Mouse (Mus musculus) embryonic facial prominence, embryonic 11.5 days (tissue): ENCODE results near the gene Col6a5. TPM values are rescaled to one million over a fixed set of nuclear protein-coding genes. Genes with fewer than 3 reads are reported as not detected.

ENCODE experiments used
- ATAC-seq: fragments of 200-750 bp; cut with Nextera tagmentation; replicated peaks from 2 replicates; pipeline ENCODE4 v1.8.0; 2017; ENCODE audit warnings: low read depth; ENCODE audit not compliant: insufficient number of reproducible peaks, low FRiP score, low TSS enrichment
- DNase-seq: peaks from one replicate; pipeline ENCODE4 v3.0.0-alpha.2; 2015; ENCODE audit warnings: low spot score
- H3K27ac ChIP-seq: fragments of 300-500 bp; sonication (generic); replicated peaks from 2 replicates; pipeline ENCODE4 v1.5.1; 2014; ENCODE audit warnings: mild to moderate bottlenecking, low read depth, low read length, control low read depth
- H3K27me3 ChIP-seq: fragments of 300-500 bp; sonication (generic); 2 replicates; pipeline ENCODE4 v1.6.1; 2014; ENCODE audit warnings: mild to moderate bottlenecking, low read length, moderate library complexity, mixed read lengths; ENCODE audit not compliant: control insufficient read depth, insufficient read depth
- H3K36me3 ChIP-seq: fragments of 300-500 bp; sonication (generic); replicated peaks from 2 replicates; pipeline ENCODE4 v1.6.1; 2014; ENCODE audit warnings: low read depth, mild to moderate bottlenecking, low read length, moderate library complexity, mixed read lengths; ENCODE audit not compliant: control insufficient read depth, insufficient read depth
- H3K4me1 ChIP-seq: fragments of 300-500 bp; sonication (generic); 2 replicates; pipeline ENCODE4 v1.6.1; 2014; ENCODE audit warnings: low read length, mixed read lengths; ENCODE audit not compliant: control insufficient read depth, insufficient read depth
- H3K4me2 ChIP-seq: fragments of 300-500 bp; sonication (generic); 2 replicates; pipeline ENCODE4 v1.6.1; 2014; ENCODE audit warnings: low read depth, mild to moderate bottlenecking, control low read depth, low read length, moderate library complexity
- H3K4me3 ChIP-seq: fragments of 300-500 bp; sonication (generic); 2 replicates; pipeline ENCODE4 v1.5.1; 2014; ENCODE audit warnings: low read depth, low read length, control low read depth
- H3K9ac ChIP-seq: fragments of 300-500 bp; sonication (generic); replicated peaks from 2 replicates; pipeline ENCODE4 v1.6.1; 2014; ENCODE audit warnings: mild to moderate bottlenecking, control low read depth, low read length
- H3K9me3 ChIP-seq: fragments of 300-500 bp; sonication (generic); replicated peaks from 2 replicates; pipeline ENCODE4 v1.6.1; 2016; ENCODE audit warnings: mild to moderate bottlenecking, low read length, inconsistent platforms, mixed read lengths; ENCODE audit not compliant: control insufficient read depth
- WGBS: fragments of 180-500 bp; shearing (Covaris S2); extraction: QIAGEN DNeasy Blood & Tissue Kit; methylation state at CpG from one replicate; pipeline ENCODE4 v1.1.7; 2014; 5-methylcytosine and 5-hydroxymethylcytosine counted together
- polyA plus RNA-seq: library from polyadenylated mRNA; unstranded; fragments of >200 nt; fragmentation: Nextera tagmentation; extraction: Ambion mirVana; gene quantifications from 2 replicates; pipeline ENCODE4 v1.2.1, GENCODE M21; 2014

Gene Col6a5
- 0.10 and 0.38 TPM in 2 replicates for polyA plus RNA-seq

- Histone ChIP-seq H3K4me3 (no peak within 1 kb of the TSS), H3K27me3 (no peaks in the 10 kb centered on the region; the same call in 1 of the 2 replicates), H3K4me1 (no peaks in the 10 kb centered on the region), H3K4me2 (no peak within 1 kb of the TSS), H3K27ac (no peak within 1 kb of the TSS), H3K9me3 (no peaks in the 10 kb centered on the region), H3K36me3 (no peaks in the 10 kb centered on the region), H3K9ac (no peak within 1 kb of the TSS)
- WGBS: 17% methylated on average over 13 of the region's 13 CpGs
- ATAC-seq (no peak), DNase-seq (no peak)
Measured at GRCm38 (mm10) chr9:105960533-105960932, at the start of gene Col6a5. TSS of gene Col6a5 (minus strand) at chr9:105960643.

GRCm38 (mm10) chr9:105997955-105998354 is 37.5 kb upstream of the Col6a5 start:
- Histone ChIP-seq H3K9me3 (no peaks in the 10 kb centered on the region), H3K27me3 (no peaks in the 10 kb centered on the region), H3K27ac (no peak overlapping the region), H3K4me2 (no peak overlapping the region), H3K9ac (no peak overlapping the region), H3K36me3 (no peaks in the 10 kb centered on the region), H3K4me3 (no peak overlapping the region), H3K4me1 (no peaks in the 10 kb centered on the region)
- no peak for DNase-seq
- WGBS: 63% methylated on average over 11 of the region's 11 CpGs
- ATAC-seq: no peak

- H3K36me3 ChIP-seq: no peaks in the 10 kb centered on the region
- H3K27ac ChIP-seq: no peak overlapping the region
- no peaks in the 10 kb centered on the region for H3K27me3 ChIP-seq
- H3K9me3 ChIP-seq: no peaks in the 10 kb centered on the region
- H3K4me2 ChIP-seq: no peak overlapping the region
- no peak overlapping the region for H3K4me3 ChIP-seq
- ATAC-seq: no peak
- DNase-seq: no peak
- H3K4me1 ChIP-seq: no peaks in the 10 kb centered on the region
- WGBS: 87% methylated on average over 6 of the region's 6 CpGs
- H3K9ac ChIP-seq: no peak overlapping the region
Measured at GRCm38 (mm10) chr9:105992425-105992824, 32.0 kb upstream of the Col6a5 start.

GRCm38 (mm10) chr9:105990099-105990498 is 29.7 kb upstream of the Col6a5 start:
- Histone ChIP-seq H3K27ac (no peak overlapping the region), H3K4me1 (no peaks in the 10 kb centered on the region), H3K36me3 (no peaks in the 10 kb centered on the region), H3K27me3 (no peaks in the 10 kb centered on the region), H3K9ac (no peak overlapping the region), H3K4me3 (no peak overlapping the region), H3K9me3 (no peaks in the 10 kb centered on the region), H3K4me2 (no peak overlapping the region)
- DNase-seq (no peak), ATAC-seq (no peak)
- WGBS: 76% methylated on average over 6 of the region's 6 CpGs

- no peak overlapping the region for H3K4me2 ChIP-seq
- no peak overlapping the region for H3K4me3 ChIP-seq
- H3K9me3 ChIP-seq: no peaks in the 10 kb centered on the region
- no peaks in the 10 kb centered on the region for H3K36me3 ChIP-seq
- H3K27me3 ChIP-seq: no peaks in the 10 kb centered on the region
- no peak for ATAC-seq
- H3K27ac ChIP-seq: no peak overlapping the region
- H3K9ac ChIP-seq: no peak overlapping the region
- H3K4me1 ChIP-seq: no peaks in the 10 kb centered on the region
- DNase-seq: no peak
- 88% methylated on average over 6 of the region's 6 CpGs for WGBS
Measured at GRCm38 (mm10) chr9:105989468-105989867, 29.0 kb upstream of the Col6a5 start.

- Histone ChIP-seq H3K4me2 (no peak overlapping the region), H3K4me1 (no peaks in the 10 kb centered on the region), H3K9ac (no peak overlapping the region), H3K27me3 (no peaks in the 10 kb centered on the region), H3K9me3 (no peaks in the 10 kb centered on the region), H3K36me3 (no peaks in the 10 kb centered on the region), H3K4me3 (no peak overlapping the region), H3K27ac (no peak overlapping the region)
- DNase-seq (peak; percentile 33), ATAC-seq (no peak)
- 69% methylated on average over 8 of the region's 8 CpGs for WGBS
Measured at GRCm38 (mm10) chr9:105988096-105988495, 27.7 kb upstream of the Col6a5 start.

- H3K4me1 ChIP-seq: no peaks in the 10 kb centered on the region
- no peak for DNase-seq
- H3K9me3 ChIP-seq: no peaks in the 10 kb centered on the region
- ATAC-seq: no peak
- H3K4me3 ChIP-seq: no peak overlapping the region
- H3K4me2 ChIP-seq: no peak overlapping the region
- WGBS: 39% methylated on average over 10 of the region's 10 CpGs
- no peaks in the 10 kb centered on the region for H3K27me3 ChIP-seq
- H3K9ac ChIP-seq: no peak overlapping the region
- no peaks in the 10 kb centered on the region for H3K36me3 ChIP-seq
- H3K27ac ChIP-seq: no peak overlapping the region
Measured at GRCm38 (mm10) chr9:105984931-105985519, 24.6 kb upstream of the Col6a5 start.

- Histone ChIP-seq H3K27ac (no peak overlapping the region), H3K9me3 (no peaks in the 10 kb centered on the region), H3K4me3 (no peak overlapping the region), H3K4me2 (no peak overlapping the region), H3K4me1 (no peaks in the 10 kb centered on the region), H3K9ac (no peak overlapping the region), H3K27me3 (no peaks in the 10 kb centered on the region), H3K36me3 (no peaks in the 10 kb centered on the region)
- ATAC-seq (no peak), DNase-seq (no peak)
- 93% methylated on average over 8 of the region's 8 CpGs for WGBS
Measured at GRCm38 (mm10) chr9:105978479-105978878, 18.0 kb upstream of the Col6a5 start.
